Mouse (Mus musculus) cortical plate, adult 2 months (tissue): Measurements from ENCODE around the gene Zpld1.

ENCODE experiments used
- CTCF ChIP-seq: fragments of 200-500 bp; IDR thresholded peaks from 2 replicates; pipeline ENCODE4 v1.5.1; 2011; ENCODE audit warnings: mild to moderate bottlenecking, control low read depth, low read length; ENCODE audit not compliant: insufficient read depth; ENCODE audit errors: extremely low read depth
- POLR2A ChIP-seq: fragments of 200-500 bp; IDR thresholded peaks from 2 replicates; pipeline ENCODE4 v1.6.1; 2011; ENCODE audit warnings: mild to moderate bottlenecking, low read length, control low read depth; ENCODE audit not compliant: insufficient read depth; ENCODE audit errors: extremely low read depth

- TF ChIP-seq CTCF: no peak
- no peak for TF ChIP-seq POLR2A
Observed at GRCm38 (mm10) chr16:55185370-55185769, 112.4 kb downstream of the Zpld1 start.
